Mouse (Mus musculus) thymus, adult 2 months (tissue): ENCODE data around the gene Glipr2. TPM values are rescaled to one million over a fixed set of nuclear protein-coding genes. Genes with fewer than 3 reads are reported as not detected.

Experiments used
- DNase-seq: peaks from one replicate; pipeline ENCODE4 v3.0.0; 2021
- H3K27ac ChIP-seq: fragments of 200-500 bp; 2 replicates; pipeline ENCODE4 v1.5.1; 2012; ENCODE audit warnings: low read length, control low read depth; ENCODE audit not compliant: control insufficient read depth, insufficient read depth
- H3K27me3 ChIP-seq: fragments of 200-500 bp; 2 replicates; pipeline ENCODE4 v1.6.1; 2012; ENCODE audit warnings: mild to moderate bottlenecking, low read length, moderate library complexity, mixed read lengths; ENCODE audit not compliant: control insufficient read depth, insufficient read depth
- H3K36me3 ChIP-seq: fragments of 200-500 bp; 2 replicates; pipeline ENCODE4 v1.6.1; 2012; ENCODE audit warnings: mild to moderate bottlenecking, low read length, moderate library complexity; ENCODE audit not compliant: control insufficient read depth, insufficient read depth
- H3K4me1 ChIP-seq: fragments of 200-500 bp; replicated peaks from 2 replicates; pipeline ENCODE4 v1.6.1; 2012; ENCODE audit warnings: low read length; ENCODE audit not compliant: control insufficient read depth, insufficient read depth
- H3K4me3 ChIP-seq: fragments of 200-500 bp; 2 replicates; pipeline ENCODE4 v1.5.1; 2012; ENCODE audit warnings: mild to moderate bottlenecking, low read length, control low read depth, moderate library complexity; ENCODE audit not compliant: control insufficient read depth, insufficient read depth
- CTCF ChIP-seq: fragments of 200-500 bp; IDR thresholded peaks from 2 replicates; pipeline ENCODE4 v1.5.1; 2012; ENCODE audit warnings: mild to moderate bottlenecking, control low read depth, low read length, moderate library complexity, borderline replicate concordance; ENCODE audit not compliant: control insufficient read depth, poor library complexity, insufficient read depth; ENCODE audit errors: extremely low read depth
- POLR2A ChIP-seq: fragments of 200-500 bp; IDR thresholded peaks from 2 replicates; pipeline ENCODE4 v1.6.1; 2012; ENCODE audit warnings: mild to moderate bottlenecking, low read length, control low read depth, moderate library complexity; ENCODE audit not compliant: control insufficient read depth, poor library complexity, insufficient read depth; ENCODE audit errors: extremely low read depth
- WGBS: fragments of 180-500 bp; shearing (Covaris S2); methylation state at CpG from one replicate; pipeline ENCODE4 v1.1.7; 2018; 5-methylcytosine and 5-hydroxymethylcytosine counted together
- polyA plus RNA-seq: library from polyadenylated mRNA; depleted of rRNA; stranded (reverse); fragments of >200 nt; gene quantifications from 2 replicates; pipeline ENCODE4 v1.2.3, GENCODE M21; 2012; rRNA removed

Glipr2 gene
- 20.6 and 23.4 TPM in 2 replicates for polyA plus RNA-seq

GRCm38 (mm10) chr4:43957292-43957845 lies at the start of gene Glipr2:
TSS of gene Glipr2 (plus strand) at chr4:43957401.
- H3K4me3 ChIP-seq, result peak within 1 kb of the TSS; percentile 57
- H3K36me3 ChIP-seq, result no peaks in the 10 kb centered on the region
- peak within 1 kb of the TSS; percentile 13; the same call in 1 of the 2 replicates for H3K27ac ChIP-seq
- TF ChIP-seq CTCF, result peak; percentile 88
- TF ChIP-seq POLR2A, result 0 out of 2 replicates have a peak, but pooled peaks have one; percentile 16
- DNase-seq, result peak; percentile 88
- under 1% methylated on average over 45 of the region's 45 CpGs for WGBS
- H3K4me1 ChIP-seq, result peaks cover 20% of the 10 kb centered on the region
- H3K27me3 ChIP-seq, result no peaks in the 10 kb centered on the region

GRCm38 (mm10) chr4:43918221-43918620 lies 39.0 kb upstream of the Glipr2 start:
- WGBS, result 95% methylated on average over 5 of the region's 5 CpGs
- DNase-seq, result no peak
- Histone ChIP-seq H3K36me3 (no peaks in the 10 kb centered on the region), H3K27me3 (no peaks in the 10 kb centered on the region), H3K27ac (no peak overlapping the region), H3K4me3 (no peak overlapping the region), H3K4me1 (no peaks in the 10 kb centered on the region)
- TF ChIP-seq CTCF (no peak), POLR2A (no peak)

- Histone ChIP-seq H3K4me3 (no peak overlapping the region), H3K36me3 (no peaks in the 10 kb centered on the region), H3K27me3 (no peaks in the 10 kb centered on the region), H3K4me1 (no peaks in the 10 kb centered on the region), H3K27ac (no peak overlapping the region)
- TF ChIP-seq CTCF (no peak), POLR2A (no peak)
- 96% methylated on average over 1 of the region's 1 CpGs for WGBS
- DNase-seq, result no peak
These were observed 36.6 kb upstream of the Glipr2 start for GRCm38 (mm10) chr4:43920602-43921001.

- 85% methylated on average over 6 of the region's 6 CpGs for WGBS
- no peak overlapping the region for H3K4me3 ChIP-seq
- DNase-seq, result no peak
- H3K27ac ChIP-seq, result no peak overlapping the region
- no peaks in the 10 kb centered on the region for H3K36me3 ChIP-seq
- H3K27me3 ChIP-seq, result no peaks in the 10 kb centered on the region
- TF ChIP-seq POLR2A (no peak), CTCF (no peak)
- no peaks in the 10 kb centered on the region for H3K4me1 ChIP-seq
These were observed 32.1 kb upstream of the Glipr2 start for GRCm38 (mm10) chr4:43925125-43925524.

- Histone ChIP-seq H3K36me3 (no peaks in the 10 kb centered on the region), H3K27ac (no peak overlapping the region), H3K4me3 (no peak overlapping the region), H3K4me1 (no peaks in the 10 kb centered on the region), H3K27me3 (no peaks in the 10 kb centered on the region)
- peak; percentile 76 for DNase-seq
- TF ChIP-seq CTCF, result peak; percentile 82; the same call in 1 of the 2 replicates
- no peak for TF ChIP-seq POLR2A
- WGBS, result 7% methylated on average over 3 of the region's 3 CpGs
These were observed 31.4 kb upstream of the Glipr2 start for GRCm38 (mm10) chr4:43925779-43926178.

- Histone ChIP-seq H3K27ac (no peak overlapping the region), H3K4me1 (no peaks in the 10 kb centered on the region), H3K27me3 (no peaks in the 10 kb centered on the region), H3K4me3 (no peak overlapping the region), H3K36me3 (no peaks in the 10 kb centered on the region)
- DNase-seq, result peak; percentile 45
- no peak for TF ChIP-seq POLR2A
- TF ChIP-seq CTCF, result no peak; the same call in 1 of the 2 replicates
- WGBS, result 98% methylated on average over 3 of the region's 3 CpGs
These were observed 29.4 kb upstream of the Glipr2 start for GRCm38 (mm10) chr4:43927826-43928225.

GRCm38 (mm10) chr4:43931877-43932276 lies 25.3 kb upstream of the Glipr2 start:
- 76% methylated on average over 4 of the region's 4 CpGs for WGBS
- no peak overlapping the region for H3K4me3 ChIP-seq
- H3K27me3 ChIP-seq, result no peaks in the 10 kb centered on the region
- no peaks in the 10 kb centered on the region for H3K36me3 ChIP-seq
- TF ChIP-seq POLR2A, result no peak
- no peak for TF ChIP-seq CTCF
- DNase-seq, result no peak
- H3K27ac ChIP-seq, result no peak overlapping the region
- H3K4me1 ChIP-seq, result peaks cover 10% of the 10 kb centered on the region
